Mouse (Mus musculus): ENCODE data around the gene Cnnm4. TPM values are rescaled to one million over a fixed set of nuclear protein-coding genes. Genes with fewer than 3 reads are reported as not detected.
A peak's percentile ranks its signal among the peaks of the same experiment; 100 is the strongest.

Cnnm4 gene
- total RNA-seq (2022) = 1 to 10 TPM; 3.7 to 5.2 (median 4.7) TPM

DNA sequence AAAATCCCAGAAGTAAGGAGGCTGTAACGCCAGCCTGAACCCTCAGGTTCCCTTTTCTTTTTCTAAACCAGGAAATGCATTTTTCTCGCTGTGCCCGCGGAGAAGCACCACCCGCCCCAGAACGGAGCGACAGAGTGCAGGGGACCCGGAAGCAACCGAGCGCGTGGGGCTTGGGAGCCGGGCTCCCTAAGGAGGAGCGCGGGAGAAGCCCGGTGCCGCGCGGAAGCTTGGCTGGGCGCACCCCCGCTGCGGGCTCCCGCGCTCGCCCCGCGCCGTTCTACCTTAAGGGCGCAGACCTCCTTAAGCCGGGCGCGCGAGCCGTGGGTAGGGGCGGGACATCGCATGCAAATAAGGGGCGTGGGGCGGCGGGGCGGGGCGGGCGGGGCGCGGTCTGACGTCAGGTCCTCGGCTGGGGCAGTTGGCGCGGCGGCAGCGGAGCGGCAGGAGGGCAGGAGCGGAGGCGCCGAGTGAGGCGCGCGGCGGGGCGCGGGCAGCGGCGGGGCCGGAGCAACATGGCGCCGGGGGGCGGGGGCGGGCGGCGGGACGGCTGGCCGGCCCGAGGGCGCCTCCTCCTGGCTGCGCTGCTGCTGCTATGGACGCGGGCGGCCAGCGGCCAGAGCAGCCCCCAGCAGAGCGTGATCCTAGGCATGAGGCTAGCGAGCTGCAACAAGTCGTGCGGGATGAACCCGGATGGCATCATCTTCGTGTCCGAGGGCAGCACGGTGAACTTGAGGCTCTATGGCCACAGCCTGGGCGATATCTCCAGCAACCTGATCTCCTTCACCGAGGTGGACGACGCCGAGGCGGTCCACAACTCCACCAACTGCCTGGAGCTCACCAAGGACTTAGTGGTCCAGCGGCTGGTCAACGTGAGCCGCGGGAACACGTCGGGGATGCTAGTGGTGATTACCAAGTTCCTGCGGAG lies at the start of gene Cnnm4:
Gene Cnnm4, plus strand, starts transcription at position 440 of the 925 bp plus-strand sequence.
- peak; percentile 77 for DNase-seq (ENCODE audit: low spot score)

DNA sequence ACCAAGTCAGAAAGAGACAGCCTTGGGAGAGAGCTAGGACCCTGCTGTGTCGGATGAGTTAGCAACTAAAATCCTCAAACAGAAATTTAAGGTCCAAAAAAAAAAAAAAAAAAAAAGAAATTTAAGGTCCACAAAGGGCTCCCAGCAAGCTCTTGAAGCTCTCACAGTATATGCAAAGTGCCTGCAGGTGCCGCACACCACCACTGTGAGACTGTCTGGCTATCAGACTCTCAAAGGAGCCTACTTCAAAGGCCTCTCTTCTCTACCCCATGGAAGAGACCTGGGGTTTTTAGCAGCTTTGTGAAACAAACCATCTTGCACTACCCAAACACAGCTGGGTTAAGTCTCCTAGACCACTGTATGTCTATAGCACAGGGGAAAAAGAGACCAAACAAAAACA lies 41.9 kb upstream of the Cnnm4 start:
- DNase-seq (ENCODE audit: low spot score) = no peak

DNA sequence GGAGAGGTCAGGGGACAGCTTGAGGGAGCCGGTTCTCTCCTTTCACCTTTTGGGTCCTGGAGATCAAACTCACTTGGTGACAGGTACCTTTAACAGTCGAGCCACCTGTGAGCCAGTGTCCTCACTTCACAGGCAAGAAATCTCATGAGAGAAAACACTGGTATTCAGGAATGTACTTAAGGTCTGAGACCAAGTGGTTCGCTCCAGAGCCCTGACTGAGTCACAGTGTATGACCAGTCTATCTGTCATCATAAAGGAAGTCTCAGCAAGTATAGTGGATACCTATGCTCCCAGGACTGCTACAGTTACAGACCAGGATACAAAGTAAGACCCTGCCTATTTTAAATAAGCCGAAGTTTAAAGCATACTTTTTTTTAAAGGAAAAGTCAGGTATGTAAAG lies 38.4 kb upstream of the Cnnm4 start:
- DNase-seq (ENCODE audit: low spot score) = no peak

DNA sequence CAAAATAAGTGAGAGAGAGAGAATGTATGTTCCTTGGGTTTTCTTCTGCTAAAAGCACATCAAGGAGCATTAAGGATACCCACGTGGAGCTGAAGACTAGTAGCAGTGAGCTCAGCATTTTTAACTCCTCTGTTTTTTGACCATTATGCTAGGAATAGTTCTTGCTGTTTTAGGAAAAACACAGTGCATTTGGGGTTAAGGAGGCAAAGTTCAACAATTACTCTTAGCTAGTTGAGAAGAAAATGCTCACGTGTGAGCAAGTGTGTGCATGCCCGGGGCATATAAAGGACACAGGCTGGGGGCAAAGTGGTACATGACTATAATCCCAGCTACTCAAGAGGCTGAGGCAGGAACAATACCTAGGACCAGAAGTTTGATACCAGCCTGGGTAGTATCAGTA lies 37.8 kb upstream of the Cnnm4 start:
- DNase-seq (ENCODE audit: low spot score) = no peak

DNA sequence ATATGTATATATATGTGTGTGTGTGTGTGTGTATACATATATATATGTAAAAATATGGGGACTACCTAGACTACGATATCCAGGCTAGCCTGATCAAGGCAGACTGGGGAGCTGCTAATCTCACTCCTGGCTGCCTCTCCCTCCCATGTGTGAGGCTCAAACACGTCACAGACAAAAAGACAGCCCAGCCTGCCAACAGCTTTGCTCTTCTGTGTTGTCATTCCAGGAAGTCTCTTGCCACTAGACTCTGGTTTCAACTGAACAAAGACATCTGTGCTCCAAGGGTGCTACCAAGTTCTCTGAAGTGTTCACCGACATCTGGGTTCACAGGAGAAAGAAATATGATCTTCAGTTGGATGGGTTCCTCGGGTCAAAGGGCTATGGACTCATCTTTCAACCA lies 36.3 kb upstream of the Cnnm4 start:
- no peak for DNase-seq (ENCODE audit: low spot score)

DNA sequence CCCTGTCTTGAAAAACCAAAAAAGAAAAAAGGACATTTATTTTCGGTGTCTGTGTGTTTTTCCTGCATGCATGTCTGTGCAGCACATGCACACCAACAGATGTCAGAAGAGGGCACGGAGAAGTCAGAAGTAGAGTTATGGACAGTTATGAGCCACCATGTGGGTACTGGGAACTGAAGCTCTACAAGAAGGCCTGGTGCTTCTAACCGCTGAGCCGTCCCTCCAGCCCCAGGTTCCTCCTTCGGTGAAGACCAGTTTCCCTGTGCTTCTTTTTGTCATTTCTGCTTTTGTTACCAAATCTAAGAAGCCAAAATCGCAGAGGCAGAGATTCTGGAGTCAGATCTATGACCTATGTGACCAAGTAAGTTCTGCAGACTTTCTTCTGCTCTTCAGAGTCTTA lies 34.9 kb upstream of the Cnnm4 start:
- no peak for DNase-seq (ENCODE audit: low spot score)

DNA sequence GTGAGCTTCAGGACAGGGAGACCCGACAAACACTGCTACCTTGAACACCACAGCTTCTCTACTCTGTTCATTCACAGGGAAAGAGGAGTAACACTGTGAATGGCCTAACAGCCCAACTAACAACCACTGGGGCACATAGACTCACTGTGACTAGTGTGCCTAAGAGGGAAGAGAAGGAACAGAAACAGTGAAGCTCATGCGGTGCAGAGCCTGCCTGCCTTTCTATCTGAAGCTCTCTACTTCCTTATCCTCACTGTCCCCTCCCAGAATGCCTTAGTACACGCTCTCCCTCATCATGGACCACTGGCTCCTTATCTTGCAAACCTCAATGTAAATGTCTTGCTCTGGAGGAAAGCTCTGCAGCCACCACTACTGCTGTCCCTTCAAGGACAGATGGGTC lies 34.2 kb upstream of the Cnnm4 start:
- DNase-seq (ENCODE audit: low spot score) = no peak

DNA sequence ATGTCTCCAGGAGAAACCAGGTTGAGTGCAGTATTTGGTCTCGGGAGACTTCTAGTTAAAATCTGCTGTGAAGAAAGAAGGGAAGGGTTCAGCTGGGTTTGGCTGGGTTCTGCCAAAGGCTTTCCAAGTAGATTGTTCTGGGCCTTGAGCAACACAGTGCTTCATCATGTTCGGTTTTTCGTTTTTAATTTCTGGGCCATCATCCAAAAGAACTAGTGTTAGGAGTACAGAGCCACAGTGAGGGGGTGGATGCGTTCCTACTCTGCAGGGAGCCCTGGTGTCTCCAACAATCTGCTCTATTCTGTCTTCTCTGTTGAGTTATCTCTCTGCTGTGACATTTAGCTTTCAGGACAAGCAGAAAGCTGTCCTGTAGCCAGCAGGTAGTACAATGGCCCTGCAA lies 30.3 kb upstream of the Cnnm4 start:
- DNase-seq (ENCODE audit: low spot score) = peak; percentile 57

DNA sequence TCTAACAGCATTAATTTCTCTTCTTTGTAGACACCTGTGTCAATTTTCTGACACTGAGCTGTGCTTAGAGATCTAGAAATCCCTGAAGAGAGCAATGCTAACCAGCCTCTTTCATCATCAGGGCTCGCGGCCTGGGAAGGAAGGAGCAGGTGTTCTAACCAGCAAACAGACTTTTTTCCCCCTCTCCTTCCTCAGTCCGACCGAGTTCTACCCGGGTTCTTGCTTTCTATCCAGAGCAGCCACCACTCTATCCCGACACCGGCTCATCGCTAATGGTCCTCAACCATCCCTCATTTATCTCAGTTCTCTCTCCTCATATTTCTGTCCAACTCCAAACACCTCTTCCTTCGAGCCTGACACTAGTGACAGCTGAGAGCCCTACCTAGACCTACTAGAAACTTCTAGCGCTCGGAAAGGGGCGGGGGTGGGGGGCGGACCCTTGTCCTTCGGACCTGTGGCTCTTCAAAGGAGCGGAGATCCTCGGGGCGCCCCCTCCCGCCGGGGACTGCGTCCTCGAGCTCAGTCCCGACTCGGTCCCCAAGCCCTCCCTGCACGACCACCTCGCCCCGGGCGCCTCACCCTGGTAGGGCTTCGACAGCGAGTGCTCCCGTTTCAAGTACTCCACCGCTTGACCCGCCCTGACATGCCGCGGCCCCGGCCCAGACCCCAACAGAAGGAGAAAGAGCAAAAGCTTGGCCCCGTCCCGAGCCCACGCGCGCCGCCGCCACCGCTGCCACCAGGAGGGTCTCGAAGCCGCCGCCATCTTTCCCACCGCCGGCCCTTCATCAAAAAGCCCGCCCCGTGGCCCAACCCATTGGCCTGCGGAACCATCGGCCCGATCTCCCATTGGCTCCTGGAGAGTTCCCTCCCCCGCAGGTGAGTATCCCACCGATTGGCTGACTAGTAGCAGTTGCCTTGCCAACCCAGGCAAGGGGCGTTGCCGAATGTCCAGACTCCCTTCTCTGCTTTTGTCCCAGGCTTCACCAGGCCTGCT lies 26.7 kb upstream of the Cnnm4 start, which contains the start of gene Lman2l:
Gene Lman2l, minus strand, starts transcription at position 801 of the 994 bp plus-strand sequence.
- peak; percentile 96 for DNase-seq (ENCODE audit: low spot score)

DNA sequence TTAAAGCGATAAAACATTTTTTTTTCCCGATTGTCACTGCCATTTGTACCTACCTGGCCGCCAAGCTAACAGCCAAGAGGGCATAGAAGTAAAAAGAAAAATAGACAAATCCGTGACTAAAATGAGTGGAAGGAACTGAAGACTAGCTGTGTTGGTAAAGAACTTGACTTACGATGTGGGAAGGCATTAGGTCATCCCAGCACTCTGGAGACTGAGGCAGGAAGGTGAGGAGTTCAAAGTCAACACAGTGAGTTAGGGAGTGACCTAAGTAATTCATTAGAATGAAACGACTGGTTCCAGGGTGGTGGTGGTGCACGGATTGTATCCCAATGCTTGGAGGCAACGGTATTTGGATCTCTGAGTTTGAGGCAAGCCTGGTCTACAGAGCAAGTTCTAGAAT lies 25.9 kb upstream of the Cnnm4 start:
- no peak for DNase-seq (ENCODE audit: low spot score)

DNA sequence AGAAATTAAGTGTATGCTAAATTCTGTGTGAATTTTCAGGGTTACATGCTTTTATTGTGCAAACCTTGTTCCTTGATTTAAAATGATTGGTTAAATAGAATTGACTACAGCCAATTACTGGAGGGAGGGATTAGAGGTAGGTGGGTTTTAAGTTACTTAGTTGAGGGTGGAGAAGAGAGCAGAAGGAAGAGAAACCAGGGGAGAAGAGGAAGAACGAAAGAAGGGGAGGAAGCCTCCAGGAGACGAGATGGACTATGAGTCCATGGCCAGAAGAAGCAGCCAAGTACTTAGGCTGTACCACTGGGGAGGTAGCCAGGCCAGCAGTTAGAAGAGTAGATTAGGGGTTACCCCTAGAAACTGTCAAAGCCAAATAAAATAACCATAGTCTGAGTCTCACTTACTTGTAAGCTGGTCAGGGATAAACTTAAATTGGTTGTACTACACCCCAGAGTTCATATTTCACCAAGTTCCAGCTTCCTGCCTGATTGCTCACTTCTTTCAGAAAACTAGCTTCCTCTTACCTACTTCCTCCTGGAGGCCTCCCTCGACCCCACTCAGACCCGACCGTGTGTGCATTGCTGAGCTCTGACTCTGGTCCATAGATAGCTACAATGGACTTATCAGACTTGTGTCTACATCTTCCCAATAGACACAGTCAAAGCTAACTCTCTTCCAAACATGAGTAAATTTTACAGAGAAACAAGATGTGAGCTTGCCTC lies 25.2 kb upstream of the Cnnm4 start:
- DNase-seq (ENCODE audit: low spot score) = no peak

DNA sequence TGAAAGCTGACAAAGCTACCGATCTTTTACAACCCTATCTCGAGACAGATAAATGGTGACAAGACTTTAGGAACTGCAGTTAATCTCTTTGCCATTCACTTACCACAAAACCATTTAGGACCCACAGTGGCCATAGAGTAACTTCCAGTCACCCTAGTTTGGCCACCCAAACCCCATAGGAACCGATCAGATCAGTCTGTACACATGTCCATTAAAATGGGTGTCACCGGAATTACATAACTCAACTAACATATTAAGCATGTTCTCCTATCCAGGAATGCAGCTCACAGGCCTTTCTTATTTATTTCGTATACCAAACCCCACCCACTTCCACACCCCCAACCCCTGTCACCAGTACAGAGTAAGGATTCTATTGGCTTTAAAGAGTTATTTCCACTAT lies 24.6 kb upstream of the Cnnm4 start:
- no peak for DNase-seq (ENCODE audit: low spot score)

DNA sequence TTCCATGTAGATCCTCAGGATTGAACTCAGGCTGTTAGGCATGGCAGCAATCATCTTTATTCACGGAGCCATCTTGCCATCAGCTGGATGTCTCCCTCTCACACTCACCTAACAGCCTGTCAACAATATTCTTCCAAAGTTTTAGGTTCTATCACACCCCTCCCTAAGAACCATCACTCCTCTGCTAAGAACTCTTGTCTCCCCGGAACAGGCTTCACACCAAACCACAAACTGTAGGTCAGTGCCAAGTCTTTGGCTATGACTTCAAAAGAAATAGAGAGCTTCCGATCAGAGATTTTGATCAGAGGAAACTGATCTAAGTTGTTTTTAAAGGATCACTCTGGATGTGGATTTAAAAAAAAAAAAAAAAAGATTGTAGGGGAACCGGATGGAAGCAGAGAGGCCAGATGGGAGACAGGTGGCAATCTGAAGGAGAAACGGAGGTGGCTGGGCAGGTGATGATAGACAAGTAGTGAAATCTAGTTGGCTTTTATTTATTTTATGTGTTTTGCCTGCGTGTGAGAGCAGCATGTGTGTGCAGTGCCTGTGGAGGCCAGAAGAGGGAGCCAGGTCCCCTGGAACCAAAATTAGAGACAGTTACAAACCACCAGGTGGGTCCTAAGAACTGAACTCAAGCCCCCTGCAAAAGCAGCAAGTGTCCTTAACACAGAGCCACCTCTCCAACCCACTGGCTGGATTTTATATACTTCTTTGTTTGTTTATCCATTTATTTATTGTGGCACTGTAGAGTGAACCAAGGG lies 17.2 kb upstream of the Cnnm4 start:
- no peak for DNase-seq (ENCODE audit: low spot score)

DNA sequence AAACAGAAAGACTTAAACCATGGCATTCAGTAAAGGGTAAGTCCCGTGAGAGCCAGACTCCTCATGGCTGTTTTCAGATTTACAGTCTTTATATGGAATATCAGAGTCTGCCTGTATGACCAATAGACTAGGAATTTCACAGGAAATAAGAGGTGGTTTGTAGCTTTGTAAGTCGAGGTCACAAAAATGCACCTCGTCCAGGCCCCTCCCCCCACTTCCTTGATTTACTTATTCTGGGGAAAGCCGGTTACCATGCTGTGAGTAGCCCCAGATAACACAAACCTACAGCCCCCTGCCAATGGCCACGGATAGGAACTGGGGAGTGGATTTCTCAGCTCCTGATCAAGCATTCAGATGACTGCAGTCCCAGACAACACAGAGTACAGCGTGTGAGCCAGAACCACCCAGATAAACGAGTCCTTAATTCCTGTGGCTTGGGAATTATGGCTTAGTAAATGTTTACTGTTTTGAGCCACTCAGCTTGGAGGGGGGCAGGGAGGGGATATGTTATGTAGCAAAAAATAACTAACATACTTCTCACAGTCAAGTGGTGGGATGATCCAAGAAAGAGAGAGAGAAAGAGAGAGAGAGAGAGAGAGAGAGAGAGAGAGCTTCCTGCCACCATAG lies 13.9 kb upstream of the Cnnm4 start:
- DNase-seq (ENCODE audit: low spot score) = no peak

DNA sequence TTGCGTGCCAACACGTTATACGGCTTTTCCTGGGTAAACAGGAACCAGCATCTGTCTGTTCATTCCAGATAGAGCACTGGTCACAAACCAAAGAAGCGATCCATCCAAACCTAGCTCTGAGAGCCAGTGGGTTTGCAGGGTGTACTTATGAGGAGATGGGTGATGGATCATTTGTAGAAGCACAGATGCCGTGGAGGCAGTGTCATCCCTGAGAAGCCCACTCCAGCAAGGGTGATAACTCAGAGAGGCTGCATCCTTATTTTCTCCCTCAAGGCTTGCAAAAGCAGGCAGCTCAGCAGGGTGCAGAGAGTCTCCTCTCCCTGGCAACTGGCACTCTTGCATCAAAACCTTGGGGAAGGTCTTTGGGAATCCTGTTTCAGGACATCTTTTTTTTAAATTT lies 13.3 kb upstream of the Cnnm4 start:
- DNase-seq (ENCODE audit: low spot score) = no peak

DNA sequence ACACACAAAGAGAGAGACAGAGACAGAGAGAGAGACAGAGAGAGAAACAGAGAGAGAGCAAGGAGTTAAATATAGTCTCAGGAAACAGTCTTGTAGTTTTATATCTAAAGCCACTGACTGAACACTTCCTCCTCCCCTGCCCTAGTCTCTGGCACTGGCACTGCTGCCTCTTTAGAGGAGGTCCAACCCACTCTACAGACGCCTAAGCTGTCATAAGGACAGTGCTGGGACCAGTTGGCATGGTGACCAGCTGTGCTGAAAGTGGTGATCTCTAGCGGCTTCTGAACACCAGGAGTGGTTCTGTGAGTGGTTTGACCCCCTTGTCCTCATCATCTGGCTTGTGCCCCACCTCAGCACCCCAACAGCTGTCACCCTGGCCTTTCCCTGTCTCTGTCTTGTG lies 9.6 kb upstream of the Cnnm4 start:
- DNase-seq (ENCODE audit: low spot score) = no peak

DNA sequence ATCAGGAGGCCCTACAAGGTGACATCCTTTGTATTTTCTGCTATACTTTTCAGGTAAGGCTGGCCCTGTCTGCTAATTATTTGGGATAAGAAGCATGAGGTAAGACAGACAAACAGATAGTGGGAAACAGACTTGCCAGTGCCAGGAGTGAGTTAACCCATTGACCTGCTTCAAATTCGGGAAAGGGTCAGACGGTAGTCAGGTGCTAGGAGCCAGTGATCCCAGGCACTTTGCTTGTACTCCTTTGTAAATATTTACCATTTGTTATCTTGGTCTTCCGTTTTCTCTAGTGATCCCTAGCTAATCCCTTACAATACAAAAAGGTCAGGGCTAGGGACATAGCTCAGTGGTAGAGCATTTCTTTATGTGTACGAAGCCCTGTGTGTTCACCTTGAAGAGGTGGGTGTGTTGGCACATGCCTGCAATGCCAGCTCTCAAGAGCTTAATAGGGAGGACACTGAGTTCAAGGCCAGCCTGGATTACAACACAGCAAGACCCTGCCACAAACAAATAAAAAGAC lies 5.7 kb upstream of the Cnnm4 start:
- no peak for DNase-seq (ENCODE audit: low spot score)

DNA sequence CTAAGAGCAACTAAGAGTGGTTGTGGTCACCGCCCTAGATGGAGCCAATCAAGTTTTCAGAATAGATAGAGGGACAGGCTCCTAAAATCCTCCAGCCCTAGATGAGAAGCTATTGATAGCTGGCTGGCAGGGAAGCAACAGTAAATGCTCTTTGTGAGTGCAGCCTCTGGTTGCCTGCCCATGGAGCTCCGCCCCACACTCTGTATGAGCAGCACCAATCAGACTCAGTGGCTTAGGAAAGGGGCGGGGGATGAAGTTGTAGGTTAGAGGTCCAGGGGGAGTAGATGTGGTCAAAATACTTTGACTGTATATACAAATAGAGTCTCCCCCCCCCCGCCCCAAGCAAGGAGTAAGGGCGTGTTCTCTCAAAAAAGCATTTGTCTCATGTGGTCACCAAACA lies 4.0 kb upstream of the Cnnm4 start:
- no peak for DNase-seq (ENCODE audit: low spot score)

DNA sequence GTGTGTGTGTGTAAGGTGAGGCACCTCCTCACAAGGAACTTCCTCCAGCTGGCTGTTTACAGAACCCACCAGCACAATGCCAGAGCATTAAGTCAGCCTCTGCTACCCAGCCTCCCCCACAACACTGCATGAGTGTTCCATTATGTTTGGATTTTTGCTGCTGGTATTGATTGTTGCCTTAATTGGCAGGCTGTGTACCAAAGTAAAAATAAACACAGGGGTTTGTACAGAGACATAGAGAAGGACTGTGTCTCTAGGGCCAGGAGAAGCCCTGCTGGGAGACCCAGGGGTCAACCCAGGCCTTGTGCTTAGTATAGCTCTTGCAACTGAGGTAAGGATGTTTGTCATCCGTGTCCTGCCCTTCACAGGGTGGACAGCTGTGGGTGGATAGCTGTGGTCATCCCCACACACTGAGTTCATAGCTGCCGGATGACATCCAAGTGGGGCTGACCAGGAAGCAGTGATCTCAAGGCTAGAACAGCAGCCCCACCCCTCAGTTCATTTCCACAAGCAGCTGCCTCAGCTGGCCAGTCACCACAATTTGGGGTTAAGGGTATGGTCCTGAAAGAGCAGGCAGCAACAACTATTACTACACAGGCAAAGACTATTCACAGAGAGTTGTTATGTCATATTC lies 1.5 kb upstream of the Cnnm4 start:
- DNase-seq (ENCODE audit: low spot score) = peak; percentile 35

DNA sequence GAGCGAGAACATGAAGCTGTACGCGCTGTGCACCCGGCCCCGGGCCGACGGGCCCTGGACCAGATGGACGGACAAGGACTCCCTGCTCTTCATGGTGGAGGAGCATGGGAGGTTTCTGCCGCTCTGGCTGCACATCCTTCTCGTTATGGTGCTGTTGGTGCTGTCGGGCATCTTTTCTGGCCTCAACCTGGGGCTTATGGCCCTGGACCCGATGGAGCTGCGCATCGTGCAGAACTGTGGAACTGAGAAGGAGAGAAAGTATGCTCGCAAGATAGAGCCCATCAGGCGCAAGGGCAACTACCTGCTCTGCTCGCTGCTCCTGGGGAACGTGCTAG lies 653 bp downstream of the Cnnm4 start:
- DNase-seq (ENCODE audit: low spot score) = no peak

All from heart, adult 8-10 months (tissue).